Mouse (Mus musculus): ENCODE measurements around the gene Plod2. TPM values are rescaled to one million over a fixed set of nuclear protein-coding genes. Genes with fewer than 3 reads are reported as not detected.
A peak's percentile ranks its signal among the peaks of the same experiment; 100 is the strongest.

The Plod2 gene
- total RNA-seq, 2 experiments from 2014 or later, result 0.18 to 0.36 TPM

GRCm38 (mm10) chr9:92597776-92598175 is 55.8 kb downstream of the Plod2 start:
- ATAC-seq (ENCODE audit: poor library complexity, severe bottlenecking), result no peak

- ATAC-seq (ENCODE audit: poor library complexity, severe bottlenecking), result peak; percentile 27; the same call in 1 of the 2 replicates
Measured at GRCm38 (mm10) chr9:92599940-92600538, 58.0 kb downstream of the Plod2 start.

- no peak for ATAC-seq (ENCODE audit: poor library complexity, severe bottlenecking)
Measured at GRCm38 (mm10) chr9:92601551-92601950, 59.5 kb downstream of the Plod2 start.

- no peak for ATAC-seq (ENCODE audit: poor library complexity, severe bottlenecking)
Measured at GRCm38 (mm10) chr9:92603541-92603940, 61.5 kb downstream of the Plod2 start.

GRCm38 (mm10) chr9:92610628-92611267 is 68.7 kb downstream of the Plod2 start:
- no peak for ATAC-seq (ENCODE audit: poor library complexity, severe bottlenecking)

GRCm38 (mm10) chr9:92612641-92613040 is 70.6 kb downstream of the Plod2 start:
- ATAC-seq (ENCODE audit: poor library complexity, severe bottlenecking), result no peak

GRCm38 (mm10) chr9:92613206-92613605 is 71.2 kb downstream of the Plod2 start:
- ATAC-seq (ENCODE audit: poor library complexity, severe bottlenecking), result no peak

- no peak for ATAC-seq (ENCODE audit: poor library complexity, severe bottlenecking)
Measured at GRCm38 (mm10) chr9:92616418-92616817, 74.4 kb downstream of the Plod2 start.

- ATAC-seq (ENCODE audit: poor library complexity, severe bottlenecking), result no peak
Measured at GRCm38 (mm10) chr9:92617376-92617775, 75.4 kb downstream of the Plod2 start.

GRCm38 (mm10) chr9:92620088-92620487 is 78.1 kb downstream of the Plod2 start:
- ATAC-seq (ENCODE audit: poor library complexity, severe bottlenecking), result no peak

- no peak for ATAC-seq (ENCODE audit: poor library complexity, severe bottlenecking)
Measured at GRCm38 (mm10) chr9:92621246-92621645, 79.2 kb downstream of the Plod2 start.

- ATAC-seq (ENCODE audit: poor library complexity, severe bottlenecking), result no peak
Measured at GRCm38 (mm10) chr9:92621878-92622282, 79.9 kb downstream of the Plod2 start.

- no peak for ATAC-seq (ENCODE audit: poor library complexity, severe bottlenecking)
Measured at GRCm38 (mm10) chr9:92634792-92635191, 92.8 kb downstream of the Plod2 start.

- no peak for ATAC-seq (ENCODE audit: poor library complexity, severe bottlenecking)
Measured at GRCm38 (mm10) chr9:92639200-92639897, 97.3 kb downstream of the Plod2 start.

GRCm38 (mm10) chr9:92641717-92642116 is 99.7 kb downstream of the Plod2 start:
- ATAC-seq (ENCODE audit: poor library complexity, severe bottlenecking), result no peak

Other genes with a start within 250 kb of the Plod2 start
- not detected in 2 replicates for gene 1700057G04Rik, start 232.8 kb upstream of the Plod2 start, total RNA-seq (2015)
- not detected in 2 replicates for gene 1700057G04Rik, start 232.8 kb upstream of the Plod2 start, total RNA-seq (2017)
- gene Plscr4, start 84.8 kb upstream of the Plod2 start, total RNA-seq (2015), result 0.25 and 0.48 TPM in 2 replicates
- 0.22 and 0.53 TPM in 2 replicates for gene Plscr4, start 84.8 kb upstream of the Plod2 start, total RNA-seq (2017)

Measured in megakaryocyte, adult 5-6 weeks (primary cell).